Mouse (Mus musculus): Measurements from ENCODE around the gene Large1. TPM values are rescaled to one million over a fixed set of nuclear protein-coding genes. Genes with fewer than 3 reads are reported as not detected.

The Large1 gene
- polyA plus RNA-seq, 2 experiments: 0.56 to 1.1 TPM

GRCm38 (mm10) chr8:73135397-73135796 is 217.9 kb downstream of the Large1 start:
- H3K27ac ChIP-seq: no peak overlapping the region
- H3K4me1 ChIP-seq (replicated peaks; ENCODE audit: control insufficient read depth in 2 of 2, insufficient read depth in 2 of 2, low read length in 1 of 2): no peaks in the 10 kb centered on the region
- WGBS (ENCODE audit: insufficient replicate concordance): 62% methylated on average over 6 of the region's 6 CpGs
- ATAC-seq (ENCODE audit: insufficient read depth): no peak
- H3K27me3 ChIP-seq (ENCODE audit: control insufficient read depth, insufficient read depth, low read length): no peaks in the 10 kb centered on the region
- H3K9ac ChIP-seq (replicated peaks): no peak overlapping the region
- TF ChIP-seq EP300 (IDR thresholded peaks at IDR 0.05; ENCODE audit: low read depth) (no peak), CTCF (IDR thresholded peaks at IDR 0.05; ENCODE audit: low read depth) (no peak)
- no peaks in the 10 kb centered on the region for H3K36me3 ChIP-seq (replicated peaks; ENCODE audit: control insufficient read depth, insufficient read depth, low read depth)
- no peaks in the 10 kb centered on the region for H3K9me3 ChIP-seq (ENCODE audit: control insufficient read depth, low read length)
- DNase-seq (ENCODE audit: low read depth in 3 of 3, low spot score in 3 of 3): no peak
- H3K4me3 ChIP-seq (ENCODE audit: insufficient read depth in 1 of 2, low read depth in 2 of 2, low read length in 2 of 2): no peak overlapping the region
- no peak overlapping the region for H3K4me2 ChIP-seq (ENCODE audit: low read depth)

- no peak for TF ChIP-seq CTCF (IDR thresholded peaks at IDR 0.05; ENCODE audit: low read depth)
- TF ChIP-seq EP300 (IDR thresholded peaks at IDR 0.05; ENCODE audit: low read depth): no peak
- no peaks in the 10 kb centered on the region for H3K4me1 ChIP-seq (replicated peaks; ENCODE audit: control insufficient read depth in 2 of 2, insufficient read depth in 2 of 2, low read length in 1 of 2)
- DNase-seq (ENCODE audit: low read depth in 3 of 3, low spot score in 3 of 3): no peak
- H3K4me2 ChIP-seq (ENCODE audit: low read depth): no peak overlapping the region
- no peak overlapping the region for H3K4me3 ChIP-seq (ENCODE audit: insufficient read depth in 1 of 2, low read depth in 2 of 2, low read length in 2 of 2)
- H3K9ac ChIP-seq (replicated peaks): no peak overlapping the region
- H3K27me3 ChIP-seq (ENCODE audit: control insufficient read depth, insufficient read depth, low read length): no peaks in the 10 kb centered on the region
- no peaks in the 10 kb centered on the region for H3K36me3 ChIP-seq (replicated peaks; ENCODE audit: control insufficient read depth, insufficient read depth, low read depth)
- no peaks in the 10 kb centered on the region for H3K9me3 ChIP-seq (ENCODE audit: control insufficient read depth, low read length)
- 60% methylated on average over 2 of the region's 2 CpGs for WGBS (ENCODE audit: insufficient replicate concordance)
- no peak for ATAC-seq (ENCODE audit: insufficient read depth)
- no peak overlapping the region for H3K27ac ChIP-seq
Observed at GRCm38 (mm10) chr8:73132080-73132479, 221.3 kb downstream of the Large1 start.

- no peaks in the 10 kb centered on the region for H3K4me1 ChIP-seq (replicated peaks; ENCODE audit: control insufficient read depth in 2 of 2, insufficient read depth in 2 of 2, low read length in 1 of 2)
- DNase-seq (ENCODE audit: low read depth in 3 of 3, low spot score in 3 of 3) (no peak), ATAC-seq (ENCODE audit: insufficient read depth) (no peak)
- TF ChIP-seq EP300 (IDR thresholded peaks at IDR 0.05; ENCODE audit: low read depth): no peak
- TF ChIP-seq CTCF (IDR thresholded peaks at IDR 0.05; ENCODE audit: low read depth): no peak
- H3K4me3 ChIP-seq (ENCODE audit: insufficient read depth in 1 of 2, low read depth in 2 of 2, low read length in 2 of 2): no peak overlapping the region
- H3K9ac ChIP-seq (replicated peaks): no peak overlapping the region
- no peaks in the 10 kb centered on the region for H3K36me3 ChIP-seq (replicated peaks; ENCODE audit: control insufficient read depth, insufficient read depth, low read depth)
- no peak overlapping the region for H3K27ac ChIP-seq
- H3K9me3 ChIP-seq (ENCODE audit: control insufficient read depth, low read length): no peaks in the 10 kb centered on the region
- no peak overlapping the region for H3K4me2 ChIP-seq (ENCODE audit: low read depth)
- WGBS (ENCODE audit: insufficient replicate concordance): 44% methylated on average over 5 of the region's 5 CpGs
- no peaks in the 10 kb centered on the region for H3K27me3 ChIP-seq (ENCODE audit: control insufficient read depth, insufficient read depth, low read length)
Observed at GRCm38 (mm10) chr8:73123864-73124499, 229.4 kb downstream of the Large1 start.

- TF ChIP-seq CTCF (IDR thresholded peaks at IDR 0.05; ENCODE audit: low read depth) (no peak), EP300 (IDR thresholded peaks at IDR 0.05; ENCODE audit: low read depth) (no peak)
- no peaks in the 10 kb centered on the region for H3K27me3 ChIP-seq (ENCODE audit: control insufficient read depth, insufficient read depth, low read length)
- no peaks in the 10 kb centered on the region for H3K4me1 ChIP-seq (replicated peaks; ENCODE audit: control insufficient read depth in 2 of 2, insufficient read depth in 2 of 2, low read length in 1 of 2)
- H3K36me3 ChIP-seq (replicated peaks; ENCODE audit: control insufficient read depth, insufficient read depth, low read depth): no peaks in the 10 kb centered on the region
- WGBS (ENCODE audit: insufficient replicate concordance): 63% methylated on average over 1 of the region's 1 CpGs
- DNase-seq (ENCODE audit: low read depth in 3 of 3, low spot score in 3 of 3) (no peak), ATAC-seq (ENCODE audit: insufficient read depth) (no peak)
- H3K4me2 ChIP-seq (ENCODE audit: low read depth): no peak overlapping the region
- no peak overlapping the region for H3K4me3 ChIP-seq (ENCODE audit: insufficient read depth in 1 of 2, low read depth in 2 of 2, low read length in 2 of 2)
- no peaks in the 10 kb centered on the region for H3K9me3 ChIP-seq (ENCODE audit: control insufficient read depth, low read length)
- no peak overlapping the region for H3K9ac ChIP-seq (replicated peaks)
- H3K27ac ChIP-seq: no peak overlapping the region
Observed at GRCm38 (mm10) chr8:73112332-73112895, 240.9 kb downstream of the Large1 start.

- no peak for DNase-seq (ENCODE audit: low read depth in 3 of 3, low spot score in 3 of 3)
- TF ChIP-seq EP300 (IDR thresholded peaks at IDR 0.05; ENCODE audit: low read depth) (no peak), CTCF (IDR thresholded peaks at IDR 0.05; ENCODE audit: low read depth) (no peak)
Observed at GRCm38 (mm10) chr8:73104089-73104488, 249.3 kb downstream of the Large1 start.

More at GRCm38 (mm10) chr8:73104089-73104488, 249.3 kb downstream of the Large1 start:
- WGBS (ENCODE audit: insufficient replicate concordance): 68% methylated on average over 1 of the region's 1 CpGs
- no peaks in the 10 kb centered on the region for H3K9me3 ChIP-seq (ENCODE audit: control insufficient read depth, low read length)
- no peaks in the 10 kb centered on the region for H3K36me3 ChIP-seq (replicated peaks; ENCODE audit: control insufficient read depth, insufficient read depth, low read depth)
- H3K4me1 ChIP-seq (replicated peaks; ENCODE audit: control insufficient read depth in 2 of 2, insufficient read depth in 2 of 2, low read length in 1 of 2): peaks cover 0 to 4% of the 10 kb centered on the region in 2 experiments; a peak in 1 of 4 replicates
- H3K4me3 ChIP-seq (ENCODE audit: insufficient read depth in 1 of 2, low read depth in 2 of 2, low read length in 2 of 2): no peak overlapping the region
- no peak overlapping the region for H3K27ac ChIP-seq
- no peak for ATAC-seq (ENCODE audit: insufficient read depth)
- no peak overlapping the region for H3K9ac ChIP-seq (replicated peaks)
- no peaks in the 10 kb centered on the region for H3K27me3 ChIP-seq (ENCODE audit: control insufficient read depth, insufficient read depth, low read length)
- H3K4me2 ChIP-seq (ENCODE audit: low read depth): no peak overlapping the region
